Mouse (Mus musculus): ENCODE results near the gene Ocm.

Ocm gene

DNA sequence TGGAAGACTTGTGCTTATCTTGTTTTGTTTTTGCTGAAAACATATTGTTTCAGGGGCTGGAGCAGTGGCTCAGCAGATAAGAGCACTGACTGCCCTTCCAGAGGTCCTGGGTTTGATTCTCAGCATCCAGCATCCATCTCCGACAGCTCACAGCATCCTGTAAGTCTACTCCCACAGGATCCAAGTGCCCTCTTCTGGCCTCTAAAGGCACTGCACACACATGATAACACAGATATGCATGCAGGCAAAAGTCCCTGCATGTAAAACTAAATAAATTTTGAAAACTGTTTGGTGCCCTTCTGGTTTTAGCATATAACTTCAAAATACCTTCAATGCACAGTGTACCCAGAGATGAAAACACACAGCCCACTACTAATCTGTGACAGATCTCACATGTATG lies 27.1 kb downstream of the Ocm start:
- no peak for DNase-seq

DNA sequence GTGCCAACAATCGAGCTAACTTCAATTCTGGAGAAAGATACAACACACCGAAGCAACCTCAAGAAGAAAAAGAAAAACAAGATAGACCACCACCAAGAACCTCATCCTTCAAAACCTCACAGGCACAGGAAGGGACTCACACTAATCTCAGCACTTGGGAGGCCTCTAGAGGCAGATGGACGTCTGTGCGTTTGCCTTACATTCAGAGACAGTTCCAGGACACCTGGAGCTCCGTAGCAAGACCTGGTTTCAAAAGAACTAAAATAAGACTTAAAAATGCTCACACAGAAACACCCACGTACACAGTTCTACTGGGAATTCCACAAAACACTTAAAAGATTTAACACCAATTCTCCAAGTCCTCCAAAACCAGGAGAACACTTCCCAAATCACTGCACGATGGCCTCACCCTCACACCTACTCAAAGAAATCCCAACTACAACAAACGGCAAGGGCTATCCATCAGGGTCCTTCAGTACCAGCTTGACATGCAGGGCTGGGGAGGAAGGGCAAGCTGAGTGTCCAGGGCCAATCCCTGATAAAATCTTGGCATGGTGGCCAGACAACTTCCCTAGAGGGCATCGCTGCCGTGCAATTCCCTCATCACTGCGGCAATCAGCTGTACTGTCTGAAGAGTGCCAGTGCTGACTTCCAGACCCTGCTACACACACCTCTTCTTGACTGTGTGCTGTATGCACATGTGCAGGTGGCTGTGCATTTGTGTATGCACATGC lies 31.7 kb downstream of the Ocm start:
- DNase-seq, result no peak

DNA sequence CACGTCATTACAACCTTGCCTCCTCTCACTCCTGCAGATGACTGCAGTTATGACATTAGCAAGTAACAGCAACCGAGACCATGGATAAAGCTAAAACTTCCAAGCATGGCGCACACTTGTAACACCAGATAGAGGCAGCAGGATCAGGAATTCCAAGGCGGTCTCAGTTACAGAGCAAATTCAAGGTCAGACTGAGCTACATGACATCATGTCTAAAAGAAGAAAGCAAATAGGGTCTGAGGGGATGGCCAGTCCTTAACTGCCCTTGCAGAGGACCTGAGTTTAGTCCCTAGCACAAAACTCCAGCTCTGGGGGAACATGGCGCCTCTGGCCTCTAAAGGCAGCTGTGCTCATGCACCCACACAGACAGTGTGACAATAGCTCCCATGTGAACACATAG lies 32.6 kb downstream of the Ocm start:
- no peak for DNase-seq

DNA sequence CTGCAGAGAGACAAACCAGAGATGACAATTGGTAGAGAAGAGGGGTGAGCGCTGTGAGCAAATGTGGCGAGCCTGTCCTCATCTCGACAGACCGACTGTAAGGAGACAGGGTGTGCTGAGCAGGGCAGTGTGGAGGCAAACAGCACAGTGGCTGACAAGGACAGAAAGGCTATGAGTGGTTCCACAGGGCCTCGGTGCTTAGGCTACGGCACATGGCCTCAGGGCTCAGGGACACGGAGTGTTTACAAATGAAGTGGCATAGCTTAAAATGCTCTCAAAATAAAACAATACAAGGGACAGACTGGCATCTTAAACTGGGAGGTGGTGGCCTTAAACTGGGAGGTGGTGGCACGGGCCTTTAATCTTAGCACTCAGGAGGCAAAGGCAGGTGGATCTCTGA lies 33.2 kb downstream of the Ocm start:
- DNase-seq, result no peak

DNA sequence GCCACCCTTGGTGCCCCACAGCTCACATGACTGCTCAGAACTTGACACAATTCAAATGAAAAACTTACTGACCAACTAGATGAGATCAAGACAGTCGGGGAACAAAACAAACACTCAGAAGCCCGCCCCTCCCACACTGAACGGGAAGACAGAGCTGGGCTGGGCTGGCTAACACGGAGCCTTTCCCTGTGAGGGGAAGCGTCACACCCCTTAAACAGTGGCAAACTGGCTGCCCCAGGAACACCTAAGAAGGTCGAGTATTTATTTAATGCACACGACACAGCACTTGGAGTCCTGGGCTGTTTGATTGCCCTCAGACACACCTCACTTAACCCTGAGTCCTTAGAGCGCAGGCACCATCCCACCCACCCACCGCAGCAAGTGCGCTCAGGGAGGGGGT lies 33.8 kb downstream of the Ocm start:
- no peak for DNase-seq

DNA sequence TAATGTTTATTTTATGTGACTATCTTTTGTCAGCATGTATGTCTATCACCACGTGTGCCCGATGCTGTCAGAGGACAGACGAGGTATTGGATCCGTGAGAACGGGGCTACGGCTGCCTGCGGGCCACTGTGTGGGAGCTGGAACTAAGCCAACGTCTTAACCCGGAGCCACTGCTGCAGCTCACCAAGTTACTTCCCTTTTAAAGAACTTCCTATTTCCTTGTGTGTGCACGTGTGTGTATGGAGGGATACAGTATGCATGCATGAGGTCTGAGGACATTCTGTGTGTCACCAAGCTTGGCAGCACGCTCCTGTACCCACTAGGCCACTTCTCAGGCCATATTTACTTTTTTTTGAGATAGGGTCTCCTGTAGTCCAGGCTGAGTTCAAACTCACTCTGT lies 36.4 kb downstream of the Ocm start:
- no peak for DNase-seq

DNA sequence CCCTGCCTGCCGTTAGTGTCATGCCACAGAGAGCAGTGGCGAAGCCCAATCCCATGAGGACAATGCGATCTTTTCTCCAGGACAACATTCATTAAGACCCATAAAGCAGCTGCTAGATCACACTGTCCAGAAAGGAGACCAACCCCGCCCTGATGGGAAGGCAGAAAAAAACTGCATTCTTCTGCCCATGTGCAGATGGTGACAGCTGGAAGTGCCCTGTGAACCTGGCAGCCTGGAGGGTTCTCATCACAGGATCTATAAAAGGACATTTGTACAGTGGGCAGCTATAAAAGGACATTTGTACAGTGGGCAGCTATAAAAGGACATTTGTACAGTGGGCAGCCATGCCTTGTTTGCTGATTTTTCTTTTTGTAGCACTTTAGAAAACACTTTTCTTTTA lies 37.4 kb downstream of the Ocm start:
- DNase-seq, result no peak

DNA sequence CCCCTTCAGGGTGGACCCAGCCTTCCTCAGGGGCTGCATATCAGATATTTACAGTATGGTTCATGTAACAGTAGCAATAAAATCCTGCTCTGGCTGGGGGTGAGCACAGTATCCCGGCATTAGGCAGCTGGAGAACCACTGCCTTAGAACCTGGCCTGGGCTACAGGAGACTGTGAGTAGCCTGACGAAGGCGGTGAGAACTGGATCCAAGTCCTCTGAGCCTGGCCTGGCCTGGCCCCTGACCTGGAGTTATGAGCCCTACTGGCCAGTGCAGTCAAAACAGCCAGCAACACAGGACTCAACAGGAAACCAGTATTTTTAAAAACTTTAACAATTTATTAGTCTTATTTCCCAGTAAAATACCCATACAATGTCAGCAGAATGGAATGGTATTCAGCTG lies 38.9 kb downstream of the Ocm start:
- peak; percentile 33 for DNase-seq

DNA sequence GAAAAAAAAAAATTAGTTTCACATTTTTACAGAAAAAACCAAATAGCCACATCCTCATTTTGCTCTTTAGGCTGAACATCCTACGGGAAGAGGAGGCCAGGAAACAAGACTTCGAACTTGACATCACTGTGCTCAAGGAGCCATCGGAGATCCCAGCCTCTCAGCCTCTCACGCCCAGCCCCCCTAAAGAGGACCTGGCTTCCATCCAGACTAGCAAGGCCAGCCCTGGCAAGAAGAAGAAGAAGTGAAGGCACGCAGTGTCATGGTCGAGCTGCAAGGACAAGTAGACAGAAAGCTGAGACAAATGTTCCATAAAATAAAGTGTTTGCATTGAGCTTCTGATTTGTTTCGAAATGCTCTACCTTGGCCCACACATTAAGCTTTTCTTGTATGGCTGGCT lies 41.1 kb downstream of the Ocm start:
- DNase-seq, result no peak

DNA sequence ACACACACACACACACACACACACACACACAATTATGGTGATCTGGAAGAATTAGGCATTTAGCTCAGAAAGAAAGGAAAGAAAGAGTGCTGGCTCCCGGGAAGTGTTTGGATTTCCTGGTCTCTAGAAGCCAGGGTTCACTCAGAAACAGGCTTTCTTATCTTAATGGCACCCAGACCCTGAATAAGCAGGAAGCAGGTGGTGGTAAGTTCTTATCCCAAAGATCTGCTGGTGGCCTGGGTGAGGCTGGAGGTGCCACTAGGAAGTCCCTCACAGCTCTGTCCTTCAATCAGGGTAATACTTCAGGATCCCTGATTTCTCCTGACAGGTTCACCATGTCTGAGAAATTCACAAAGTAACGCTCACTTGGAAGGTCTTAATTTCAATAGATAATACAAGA lies 44.1 kb downstream of the Ocm start:
- no peak for DNase-seq

DNA sequence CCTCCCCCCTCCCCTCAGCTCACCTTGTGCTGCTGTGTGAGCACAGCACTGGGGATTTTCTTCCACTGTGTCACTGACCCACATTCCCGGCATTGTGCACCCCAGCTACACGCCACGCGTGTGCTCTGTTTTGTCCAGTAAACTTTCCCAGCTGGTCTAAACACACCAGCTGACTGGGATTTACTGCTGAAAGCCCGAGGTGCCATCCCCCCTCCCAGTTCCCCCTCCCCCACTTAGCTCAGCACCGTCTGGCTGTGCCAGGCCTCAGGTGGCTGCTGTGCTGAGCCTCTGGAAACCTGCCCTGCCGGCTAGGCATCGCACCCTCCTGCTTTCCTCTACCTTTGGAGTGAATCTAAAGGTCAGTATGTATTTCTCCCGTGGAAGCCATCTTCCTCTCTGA lies 45.6 kb downstream of the Ocm start:
- DNase-seq, result peak; percentile 28

DNA sequence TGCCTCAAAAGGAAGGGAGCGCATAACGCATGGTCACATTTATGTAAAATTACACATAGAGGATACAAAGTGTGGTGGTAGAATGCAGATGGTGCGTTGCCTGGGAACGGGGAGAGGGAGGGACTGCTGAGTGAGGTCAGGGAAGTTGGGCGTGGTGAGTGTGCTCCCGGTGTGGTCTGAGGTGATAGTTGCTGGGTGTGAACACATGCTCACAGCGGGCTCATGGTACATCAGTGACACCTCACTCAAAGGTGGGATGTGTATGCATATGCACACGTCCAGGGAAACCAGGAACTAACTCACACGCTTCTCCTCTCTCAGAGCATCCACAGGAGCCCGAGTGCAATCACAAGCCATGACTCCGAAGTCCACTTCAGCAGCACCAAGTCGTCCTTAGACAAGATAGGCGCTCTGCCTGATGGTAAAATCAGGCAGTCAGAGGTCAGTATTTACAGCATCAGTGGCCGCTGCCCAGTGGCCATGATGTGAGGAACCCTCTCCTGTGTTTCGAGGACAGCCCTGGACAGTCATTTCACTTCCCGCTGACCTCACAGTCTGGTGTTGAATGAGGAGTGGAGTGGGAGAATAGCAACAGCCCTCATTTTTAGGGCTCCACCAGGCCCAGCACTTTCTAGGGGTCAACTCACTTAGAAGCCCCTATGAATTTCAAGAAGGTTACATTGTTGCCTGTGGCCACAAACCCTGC lies 49.6 kb downstream of the Ocm start:
- DNase-seq, result no peak

DNA sequence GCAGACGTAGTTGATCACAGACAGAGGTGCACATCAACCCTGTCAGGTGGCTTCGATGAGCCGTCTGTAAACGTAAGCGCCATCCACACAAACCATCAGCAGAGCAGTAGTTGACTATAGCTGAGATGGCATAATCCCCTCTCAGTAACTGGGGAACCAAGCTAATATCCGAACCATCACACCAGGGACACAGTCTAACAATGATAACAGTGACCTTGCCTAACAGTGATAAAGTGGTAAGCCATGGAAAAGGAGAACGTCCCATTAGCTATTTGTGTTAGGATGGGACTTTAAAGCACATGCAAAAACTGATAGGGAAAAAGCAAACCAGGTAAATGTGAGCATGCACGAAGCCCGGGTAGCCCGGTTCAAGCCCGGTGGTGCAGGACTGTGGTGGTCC lies 50.2 kb downstream of the Ocm start:
- DNase-seq, result no peak

DNA sequence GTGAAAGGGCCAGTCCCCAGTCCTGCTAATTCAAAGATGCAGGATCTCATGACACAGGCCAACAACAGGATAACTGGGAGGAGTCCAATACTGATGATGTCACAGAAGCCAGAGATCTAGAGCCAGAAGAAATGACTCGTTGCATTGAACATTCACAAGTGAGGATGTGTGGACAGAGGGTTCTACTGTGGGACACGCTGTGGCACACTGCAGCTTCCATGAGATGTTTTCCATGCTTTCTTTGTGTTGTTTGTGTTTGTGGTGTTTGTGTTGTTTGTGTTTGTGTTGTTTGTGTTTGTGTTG lies 50.9 kb downstream of the Ocm start:
- DNase-seq, result no peak

DNA sequence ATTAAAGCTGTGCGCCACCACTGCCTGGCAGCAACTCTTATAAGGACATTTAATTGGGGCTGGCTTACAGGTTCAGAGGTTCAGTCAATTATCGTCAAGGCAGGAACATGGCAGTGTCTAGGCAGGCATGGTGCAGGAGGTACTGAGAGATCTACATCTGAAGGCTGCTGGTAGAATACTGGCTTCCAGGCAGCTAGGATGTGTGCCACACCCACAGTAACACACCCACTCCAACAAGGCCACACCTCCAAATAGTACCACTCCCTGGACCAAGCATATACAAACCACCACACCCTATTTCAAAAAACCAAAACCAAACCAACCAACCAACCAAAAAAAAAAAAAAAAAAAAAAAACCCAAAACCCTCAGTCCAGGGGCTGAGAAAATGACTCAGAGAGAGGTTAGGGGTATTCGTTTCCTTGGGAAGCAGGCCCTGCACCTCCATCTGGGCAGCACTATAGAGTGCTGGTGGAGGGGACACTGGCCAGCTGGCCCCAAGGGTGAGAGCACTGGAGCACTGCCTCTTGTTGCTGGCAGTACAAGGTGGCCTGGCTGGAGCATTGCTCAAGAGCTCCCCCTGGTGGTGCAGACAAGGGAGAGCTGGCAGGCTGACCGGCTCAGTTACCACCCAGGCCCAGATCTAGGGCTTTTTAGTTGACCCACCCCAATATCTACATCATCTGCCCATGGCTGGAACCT lies 51.4 kb downstream of the Ocm start:
- DNase-seq, result peak; percentile 50

DNA sequence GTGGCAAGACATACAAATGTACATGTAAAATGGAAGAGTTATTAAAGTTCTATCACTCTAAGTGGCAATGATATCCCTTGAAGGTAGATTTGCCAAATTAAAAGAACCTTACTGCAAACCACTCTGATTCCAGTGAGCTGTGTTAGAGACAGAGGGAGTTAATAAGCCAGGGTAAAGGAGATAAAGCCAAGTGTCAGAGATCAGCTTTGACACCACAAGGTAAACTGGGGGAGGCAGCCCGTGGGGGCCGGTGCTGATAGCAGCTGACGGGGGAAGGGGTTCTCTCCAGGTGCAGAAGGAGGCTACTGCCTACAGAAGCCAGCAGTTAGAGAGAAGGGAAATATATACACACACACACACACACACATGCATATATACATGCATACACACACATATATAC lies 53.8 kb downstream of the Ocm start:
- no peak for DNase-seq

Data from kidney, adult 9 months (tissue).